Mouse (Mus musculus) liver, adult (tissue): ENCODE data around the gene Gm8926.
"Not testable (repeated sequence)": the region's sequence is repeated elsewhere in the genome, so short reads cannot be mapped to it uniquely, and the experiment has no call there.

Source experiments
- GATA4 ChIP-seq: IDR thresholded peaks from 2 replicates; pipeline ENCODE4 v1.6.1; 2014; ENCODE audit warnings: mild to moderate bottlenecking, low read length; ENCODE audit not compliant: insufficient replicate concordance

The Gm8926 gene

GRCm38 (mm10) chr5:11770248-11770647 lies at the start of gene Gm8926:
Gene Gm8926 (plus strand): TSS chr5:11770548.
- TF ChIP-seq GATA4, result not testable (repeated sequence)
